Mouse (Mus musculus) gastrocnemius, adult 2 months (tissue): ENCODE measurements around the gene Xrn1. TPM values are rescaled to one million over a fixed set of nuclear protein-coding genes. Genes with fewer than 3 reads are reported as not detected.

ENCODE experiments used
- DNase-seq: peaks from one replicate; pipeline ENCODE4 v3.0.0; 2022
- H3K27ac ChIP-seq: fragments of 200-600 bp; 2 replicates; pipeline ENCODE4 v1.8.1; 2022; ENCODE audit warnings: mild to moderate bottlenecking
- H3K4me3 ChIP-seq: fragments of 200-600 bp; 2 replicates; pipeline ENCODE4 v1.8.1; 2022; ENCODE audit warnings: mild to moderate bottlenecking, moderate library complexity
- CTCF ChIP-seq: fragments of 200-600 bp; IDR thresholded peaks from 2 replicates; pipeline ENCODE4 v1.8.1; 2022; ENCODE audit warnings: antibody characterized with exemption, mild to moderate bottlenecking, moderate library complexity
- intact Hi-C: fragments of 180-260 bp; cut with DNase I; formaldehyde crosslinking; loops from one replicate; pipeline ENCODE4 v1.15.1; 2025
- total RNA-seq, 2 experiments: library from RNA; stranded (reverse); gene quantifications; 2 replicates each; pipeline ENCODE4 v1.2.3; 2021

The Xrn1 gene
- total RNA-seq, 2 experiments from 2014 or later = 10.3 to 11.2 TPM

- H3K4me3 ChIP-seq = no peak overlapping the region
- no peak for TF ChIP-seq CTCF
- intact Hi-C loops = loop anchor here (10.0 kb wide), 1 partner anchor 95 kb away; no protein-coding TSS in a partner anchor
- no peak for DNase-seq
- no peak overlapping the region for H3K27ac ChIP-seq
Observed at GRCm38 (mm10) chr9:95979896-95980295, 25.3 kb downstream of the Xrn1 start.

- H3K4me3 ChIP-seq = no peak overlapping the region
- TF ChIP-seq CTCF = peak; percentile 15; the same call in 1 of the 2 replicates
- H3K27ac ChIP-seq = no peak overlapping the region
- DNase-seq = no peak
- intact Hi-C loops = no loop called here
Observed at GRCm38 (mm10) chr9:95992255-95992654, 37.7 kb downstream of the Xrn1 start.

- Histone ChIP-seq H3K27ac (no peak overlapping the region), H3K4me3 (no peak overlapping the region)
- intact Hi-C loops = no loop called here
- DNase-seq = no peak
- no peak for TF ChIP-seq CTCF
Observed at GRCm38 (mm10) chr9:96004455-96004854, 49.9 kb downstream of the Xrn1 start.

GRCm38 (mm10) chr9:96010664-96011063 is 56.1 kb downstream of the Xrn1 start:
- no peak for TF ChIP-seq CTCF
- DNase-seq = no peak
- no peak overlapping the region for H3K4me3 ChIP-seq
- no peak overlapping the region for H3K27ac ChIP-seq
- intact Hi-C loops = no loop called here

- intact Hi-C loops = loop anchor here (5.0 kb wide), 1 partner anchor 52 kb away; no protein-coding TSS in a partner anchor
- Histone ChIP-seq H3K4me3 (no peak overlapping the region), H3K27ac (no peak overlapping the region)
- no peak for DNase-seq
- TF ChIP-seq CTCF = no peak
Observed at GRCm38 (mm10) chr9:96023921-96024320, 69.4 kb downstream of the Xrn1 start.

- H3K27ac ChIP-seq = no peak overlapping the region
- H3K4me3 ChIP-seq = no peak overlapping the region
- no peak for DNase-seq
- TF ChIP-seq CTCF = no peak
- intact Hi-C loops = no loop called here
Observed at GRCm38 (mm10) chr9:96027913-96028312, 73.4 kb downstream of the Xrn1 start.

GRCm38 (mm10) chr9:96028818-96029217 is 74.3 kb downstream of the Xrn1 start:
- intact Hi-C loops = no loop called here

GRCm38 (mm10) chr9:96029886-96030285 is 75.3 kb downstream of the Xrn1 start:
- Histone ChIP-seq H3K27ac (no peak overlapping the region), H3K4me3 (no peak overlapping the region)
- intact Hi-C loops = no loop called here
- DNase-seq = no peak
- TF ChIP-seq CTCF = no peak

More at GRCm38 (mm10) chr9:96028818-96029217, 74.3 kb downstream of the Xrn1 start:
- DNase-seq = peak; percentile 30
- Histone ChIP-seq H3K27ac (no peak overlapping the region), H3K4me3 (no peak overlapping the region)
- TF ChIP-seq CTCF = peak; percentile 72

- intact Hi-C loops = no loop called here
- DNase-seq = no peak
- no peak overlapping the region for H3K4me3 ChIP-seq
- H3K27ac ChIP-seq = no peak overlapping the region
- no peak for TF ChIP-seq CTCF
Observed at GRCm38 (mm10) chr9:96035371-96036086, 81.0 kb downstream of the Xrn1 start.

- DNase-seq = no peak
- H3K4me3 ChIP-seq = no peak overlapping the region
- H3K27ac ChIP-seq = no peak overlapping the region
- TF ChIP-seq CTCF = no peak
- intact Hi-C loops = no loop called here
Observed at GRCm38 (mm10) chr9:96044214-96044613, 89.7 kb downstream of the Xrn1 start.

GRCm38 (mm10) chr9:96051501-96051900 is 96.9 kb downstream of the Xrn1 start:
- TF ChIP-seq CTCF = no peak
- intact Hi-C loops = no loop called here
- no peak overlapping the region for H3K4me3 ChIP-seq
- DNase-seq = no peak
- no peak overlapping the region for H3K27ac ChIP-seq

GRCm38 (mm10) chr9:96054878-96055277 is 100.3 kb downstream of the Xrn1 start:
- no peak for DNase-seq
- no peak for TF ChIP-seq CTCF
- intact Hi-C loops = no loop called here
- Histone ChIP-seq H3K27ac (no peak overlapping the region), H3K4me3 (no peak overlapping the region)

- Histone ChIP-seq H3K4me3 (no peak overlapping the region), H3K27ac (no peak overlapping the region)
- intact Hi-C loops = no loop called here
- TF ChIP-seq CTCF = no peak
- DNase-seq = no peak
Observed at GRCm38 (mm10) chr9:96056417-96057223, 102.1 kb downstream of the Xrn1 start.
